Mouse (Mus musculus): ENCODE results near the gene Efcab5. TPM values are rescaled to one million over a fixed set of nuclear protein-coding genes. Genes with fewer than 3 reads are reported as not detected.

Gene Efcab5
- polyA plus RNA-seq, 1 experiment = 1.7 TPM

DNA sequence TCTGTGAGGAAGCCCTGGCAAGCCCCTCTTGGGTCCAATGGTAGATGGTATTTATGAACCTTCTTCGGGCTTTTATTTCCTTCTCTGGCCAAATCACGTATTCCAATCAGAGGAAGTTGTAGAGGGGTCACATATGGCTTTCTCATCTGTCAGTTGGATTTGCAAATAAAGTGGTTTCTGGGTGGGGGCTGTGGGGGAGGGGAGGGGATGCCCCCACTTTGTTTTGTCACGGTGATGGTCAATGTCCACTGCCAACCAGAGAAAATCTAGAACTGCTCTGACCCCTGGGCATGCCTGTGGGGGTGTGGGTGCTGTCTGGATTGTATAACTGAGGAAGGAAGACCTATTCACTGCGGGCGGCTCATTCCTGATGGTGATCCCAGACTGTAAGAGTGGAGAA, 4.6 kb upstream of the Efcab5 start:
- TF ChIP-seq POLR2A (IDR thresholded peaks at IDR 0.05; ENCODE audit: borderline replicate concordance, insufficient read depth, low read length) = no peak
- no peak for TF ChIP-seq CTCF (IDR thresholded peaks at IDR 0.05; ENCODE audit: borderline replicate concordance, insufficient read depth, low read depth, low read length)
- 64% methylated on average over 5 of the region's 5 CpGs for WGBS

DNA sequence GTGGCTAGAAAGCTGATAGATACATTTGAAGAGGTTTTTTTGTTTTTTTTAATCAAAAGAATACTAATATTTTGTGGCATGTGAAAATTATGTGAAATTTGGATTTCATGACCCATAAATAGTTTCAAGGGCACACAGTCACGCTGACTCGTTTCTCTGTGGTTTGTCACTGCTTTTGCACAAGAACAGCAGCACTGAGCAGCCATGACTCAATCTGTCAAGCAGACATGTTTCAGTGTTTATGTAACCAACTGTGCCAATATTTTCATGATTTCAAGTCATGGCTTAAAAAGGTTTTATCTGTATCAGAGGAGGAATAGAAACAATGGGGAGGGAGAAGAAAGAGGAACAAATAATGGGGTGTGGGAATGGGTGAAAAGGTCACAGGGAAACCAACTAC, 3.8 kb downstream of the Efcab5 start:
- no peak for DNase-seq
- no peaks in the 10 kb centered on the region for H3K27me3 ChIP-seq (ENCODE audit: control insufficient read depth, insufficient read depth, low read length)
- WGBS = 62% methylated on average over 2 of the region's 2 CpGs
- H3K4me3 ChIP-seq (replicated peaks; ENCODE audit: insufficient read depth, low read depth, low read length) = no peak overlapping the region
- TF ChIP-seq POLR2A (IDR thresholded peaks at IDR 0.05; ENCODE audit: borderline replicate concordance, insufficient read depth, low read length) = no peak
- peaks cover 3% of the 10 kb centered on the region; the same call in 1 of the 2 replicates for H3K4me1 ChIP-seq (ENCODE audit: control insufficient read depth, insufficient read depth, low read length)
- no peak overlapping the region for H3K27ac ChIP-seq (ENCODE audit: insufficient read depth, low read length)

More for the DNA sequence above, 4.6 kb upstream of the Efcab5 start:
- no peak overlapping the region for H3K4me3 ChIP-seq (replicated peaks; ENCODE audit: insufficient read depth, low read depth, low read length)
- no peak for DNase-seq
- no peaks in the 10 kb centered on the region for H3K27me3 ChIP-seq (ENCODE audit: control insufficient read depth, insufficient read depth, low read length)
- H3K4me1 ChIP-seq (ENCODE audit: control insufficient read depth, insufficient read depth, low read length) = no peaks in the 10 kb centered on the region
- no peak overlapping the region for H3K27ac ChIP-seq (ENCODE audit: insufficient read depth, low read length)

DNA sequence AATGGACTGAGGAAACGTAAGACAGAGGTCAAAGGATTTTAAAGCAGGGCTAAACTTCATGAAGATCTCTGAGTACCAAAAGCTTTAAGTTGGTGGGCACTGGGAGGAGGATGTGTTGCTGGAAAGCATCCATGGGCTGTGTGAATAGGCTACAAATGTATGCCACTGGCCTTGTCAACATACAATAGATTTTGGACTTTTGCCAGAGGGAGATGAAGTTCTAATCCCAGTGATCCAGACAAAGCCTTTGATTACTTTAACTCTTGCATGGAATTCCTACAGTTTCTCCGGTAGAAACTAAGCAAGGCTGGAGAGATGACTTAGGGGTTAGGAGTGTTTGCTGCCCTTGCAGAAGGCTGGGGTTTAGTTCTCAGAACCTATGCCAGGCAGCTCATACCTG, 6.2 kb downstream of the Efcab5 start:
- no peak for DNase-seq
- 68% methylated on average over 2 of the region's 2 CpGs for WGBS
- H3K4me3 ChIP-seq (replicated peaks; ENCODE audit: insufficient read depth, low read depth, low read length) = no peak overlapping the region
- H3K27ac ChIP-seq (ENCODE audit: insufficient read depth, low read length) = no peak overlapping the region
- TF ChIP-seq CTCF (IDR thresholded peaks at IDR 0.05; ENCODE audit: borderline replicate concordance, insufficient read depth, low read depth, low read length) = no peak
- TF ChIP-seq POLR2A (IDR thresholded peaks at IDR 0.05; ENCODE audit: borderline replicate concordance, insufficient read depth, low read length) = no peak
- H3K27me3 ChIP-seq (ENCODE audit: control insufficient read depth, insufficient read depth, low read length) = no peaks in the 10 kb centered on the region
- H3K4me1 ChIP-seq (ENCODE audit: control insufficient read depth, insufficient read depth, low read length) = peaks cover 3% of the 10 kb centered on the region; the same call in 1 of the 2 replicates

DNA sequence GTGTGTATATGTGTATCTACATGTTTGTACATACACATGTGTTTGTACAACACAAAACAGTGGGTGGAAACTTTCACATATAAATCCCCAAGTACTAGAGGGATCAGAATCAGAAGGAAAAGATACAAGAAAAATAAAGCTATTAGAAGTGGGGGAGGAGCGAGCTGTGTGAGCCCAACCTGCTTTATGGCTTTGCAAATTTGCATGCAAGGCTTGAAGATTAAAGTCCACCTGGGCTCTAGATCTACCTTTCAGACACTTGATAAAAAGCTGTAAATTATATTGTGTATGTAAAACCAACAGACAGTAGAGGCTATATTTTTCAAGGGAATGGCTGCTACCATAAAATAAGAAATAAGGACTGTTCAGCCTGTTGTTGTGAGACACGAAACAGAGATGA, 6.7 kb downstream of the Efcab5 start:
- Histone ChIP-seq H3K27me3 (ENCODE audit: control insufficient read depth, insufficient read depth, low read length) (no peaks in the 10 kb centered on the region), H3K4me1 (ENCODE audit: control insufficient read depth, insufficient read depth, low read length) (peaks cover 3% of the 10 kb centered on the region; the same call in 1 of the 2 replicates), H3K27ac (ENCODE audit: insufficient read depth, low read length) (no peak overlapping the region), H3K4me3 (replicated peaks; ENCODE audit: insufficient read depth, low read depth, low read length) (no peak overlapping the region)
- 97% methylated on average over 2 of the region's 2 CpGs for WGBS
- TF ChIP-seq CTCF (IDR thresholded peaks at IDR 0.05; ENCODE audit: borderline replicate concordance, insufficient read depth, low read depth, low read length) = no peak
- TF ChIP-seq POLR2A (IDR thresholded peaks at IDR 0.05; ENCODE audit: borderline replicate concordance, insufficient read depth, low read length) = no peak
- DNase-seq = no peak

DNA sequence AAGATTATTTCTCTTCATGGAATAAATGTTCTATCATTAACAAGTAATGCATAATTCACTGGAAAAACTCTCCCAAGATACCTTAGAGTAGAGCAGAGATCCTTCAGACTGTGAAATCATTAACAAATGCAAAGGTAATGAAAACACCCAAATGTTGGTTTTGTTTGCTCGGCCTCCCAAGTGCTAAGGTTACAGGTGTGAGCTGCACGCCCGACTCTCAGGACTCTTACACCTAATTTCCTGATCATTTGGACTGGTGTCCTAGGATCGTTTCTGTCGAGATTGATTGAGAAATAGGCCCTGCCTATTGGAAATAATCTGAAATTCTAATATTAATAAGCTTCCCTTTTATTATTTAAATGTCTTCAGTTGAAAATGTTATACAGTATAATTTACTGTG, 7.2 kb downstream of the Efcab5 start:
- H3K4me3 ChIP-seq (replicated peaks; ENCODE audit: insufficient read depth, low read depth, low read length) = no peak overlapping the region
- no peak for DNase-seq
- no peak overlapping the region for H3K27ac ChIP-seq (ENCODE audit: insufficient read depth, low read length)
- no peaks in the 10 kb centered on the region for H3K27me3 ChIP-seq (ENCODE audit: control insufficient read depth, insufficient read depth, low read length)
- TF ChIP-seq POLR2A (IDR thresholded peaks at IDR 0.05; ENCODE audit: borderline replicate concordance, insufficient read depth, low read length) (no peak), CTCF (IDR thresholded peaks at IDR 0.05; ENCODE audit: borderline replicate concordance, insufficient read depth, low read depth, low read length) (no peak)
- peaks cover 3% of the 10 kb centered on the region; the same call in 1 of the 2 replicates for H3K4me1 ChIP-seq (ENCODE audit: control insufficient read depth, insufficient read depth, low read length)
- 69% methylated on average over 5 of the region's 5 CpGs for WGBS

DNA sequence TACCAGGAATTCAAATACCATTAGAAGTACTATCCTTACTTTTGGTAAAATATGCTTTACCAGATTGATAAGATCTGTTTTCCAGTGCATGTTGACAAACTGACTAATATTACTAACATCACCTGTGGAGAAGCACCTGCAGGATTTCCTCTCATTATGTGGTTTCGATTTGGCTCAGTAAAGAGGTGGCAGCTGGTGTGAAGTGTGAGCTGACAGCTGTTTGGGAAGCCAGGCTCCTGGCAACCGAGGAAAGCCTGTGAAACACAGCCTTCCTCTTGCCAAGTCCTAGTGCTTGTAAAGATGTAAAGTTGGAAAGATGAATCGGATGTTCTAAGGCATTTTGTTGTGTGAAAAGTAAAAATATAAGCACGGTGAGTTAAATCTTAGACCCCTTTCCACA, 7.9 kb downstream of the Efcab5 start:
- no peak for TF ChIP-seq CTCF (IDR thresholded peaks at IDR 0.05; ENCODE audit: borderline replicate concordance, insufficient read depth, low read depth, low read length)
- TF ChIP-seq POLR2A (IDR thresholded peaks at IDR 0.05; ENCODE audit: borderline replicate concordance, insufficient read depth, low read length) = no peak
- WGBS = 5% methylated on average over 4 of the region's 4 CpGs

DNA sequence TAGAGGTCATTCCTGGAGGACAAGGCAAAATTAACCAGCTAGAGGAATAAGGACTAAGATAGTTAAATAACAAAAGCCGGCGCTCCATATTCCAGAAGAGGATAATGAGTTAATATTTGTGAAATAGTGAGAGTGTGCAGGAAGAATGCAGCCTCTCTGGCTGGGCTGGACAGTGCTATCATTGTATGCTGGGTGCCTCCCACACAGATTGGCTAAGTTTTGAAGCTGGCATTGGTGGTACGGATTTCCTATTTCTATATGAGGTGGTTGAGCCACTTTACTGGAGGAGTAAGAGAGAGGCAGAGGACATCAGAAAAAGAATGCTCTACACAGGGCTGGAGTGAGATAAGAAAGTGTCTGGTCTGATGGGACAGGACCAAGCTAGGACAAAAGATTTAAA, 9.0 kb downstream of the Efcab5 start:
- WGBS = 88% methylated on average over 3 of the region's 3 CpGs
- H3K4me1 ChIP-seq (ENCODE audit: control insufficient read depth, insufficient read depth, low read length) = peaks cover 3% of the 10 kb centered on the region; the same call in 1 of the 2 replicates
- TF ChIP-seq CTCF (IDR thresholded peaks at IDR 0.05; ENCODE audit: borderline replicate concordance, insufficient read depth, low read depth, low read length) (no peak), POLR2A (IDR thresholded peaks at IDR 0.05; ENCODE audit: borderline replicate concordance, insufficient read depth, low read length) (no peak)
- no peak overlapping the region for H3K4me3 ChIP-seq (replicated peaks; ENCODE audit: insufficient read depth, low read depth, low read length)
- H3K27ac ChIP-seq (ENCODE audit: insufficient read depth, low read length) = no peak overlapping the region
- no peak for DNase-seq
- H3K27me3 ChIP-seq (ENCODE audit: control insufficient read depth, insufficient read depth, low read length) = no peaks in the 10 kb centered on the region

More for the DNA sequence above, 7.9 kb downstream of the Efcab5 start:
- Histone ChIP-seq H3K4me3 (replicated peaks; ENCODE audit: insufficient read depth, low read depth, low read length) (no peak overlapping the region), H3K27ac (ENCODE audit: insufficient read depth, low read length) (no peak overlapping the region), H3K4me1 (ENCODE audit: control insufficient read depth, insufficient read depth, low read length) (peaks cover 3% of the 10 kb centered on the region; the same call in 1 of the 2 replicates), H3K27me3 (ENCODE audit: control insufficient read depth, insufficient read depth, low read length) (no peaks in the 10 kb centered on the region)
- DNase-seq = peak; percentile 16 to 50

DNA sequence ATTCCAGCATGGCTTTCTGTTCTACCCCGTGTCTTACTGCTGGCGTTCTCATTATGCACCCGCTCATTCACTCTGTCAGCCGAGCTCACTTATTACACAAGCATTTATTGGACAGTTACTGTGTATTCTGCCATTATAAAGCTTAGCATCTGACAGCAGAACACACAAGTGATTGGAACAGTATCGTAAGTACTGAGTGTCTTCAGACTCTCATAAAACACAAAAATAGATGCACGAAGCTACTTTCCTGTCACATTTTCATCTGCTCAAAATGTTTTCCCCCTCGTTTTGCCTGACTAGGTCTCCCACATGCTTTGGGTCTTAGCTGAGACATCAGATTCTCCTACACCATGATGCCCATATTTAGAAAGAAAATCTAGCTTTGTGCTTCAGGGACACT, 14.2 kb downstream of the Efcab5 start:
- 67% methylated on average over 7 of the region's 7 CpGs for WGBS
- DNase-seq = no peak
- H3K27ac ChIP-seq (ENCODE audit: insufficient read depth, low read length) = 0 out of 2 replicates have a peak overlapping the region, but pooled peaks have one; percentile 59
- H3K4me1 ChIP-seq (ENCODE audit: control insufficient read depth, insufficient read depth, low read length) = no peaks in the 10 kb centered on the region
- TF ChIP-seq POLR2A (IDR thresholded peaks at IDR 0.05; ENCODE audit: borderline replicate concordance, insufficient read depth, low read length) = no peak
- TF ChIP-seq CTCF (IDR thresholded peaks at IDR 0.05; ENCODE audit: borderline replicate concordance, insufficient read depth, low read depth, low read length) = no peak
- no peak overlapping the region for H3K4me3 ChIP-seq (replicated peaks; ENCODE audit: insufficient read depth, low read depth, low read length)
- no peaks in the 10 kb centered on the region for H3K27me3 ChIP-seq (ENCODE audit: control insufficient read depth, insufficient read depth, low read length)
